Mouse (Mus musculus) liver, adult 10 weeks (tissue): ENCODE data around the gene Osmr. TPM values are rescaled to one million over a fixed set of nuclear protein-coding genes. Genes with fewer than 3 reads are reported as not detected.

Experiments used
- polyA plus RNA-seq: library from polyadenylated mRNA; stranded (reverse); fragments of 350-450 nt; fragmentation: Illumina TruSeq; extraction: RNeasy Lipid Tissue Mini Kit (QIAGEN cat#74804); gene quantifications from one replicate; pipeline ENCODE4 v1.2.3, GENCODE M21; 2014; ENCODE audit warnings: low read depth, low replicate concordance

Gene Osmr
- polyA plus RNA-seq: 2.4 TPM

DNA sequence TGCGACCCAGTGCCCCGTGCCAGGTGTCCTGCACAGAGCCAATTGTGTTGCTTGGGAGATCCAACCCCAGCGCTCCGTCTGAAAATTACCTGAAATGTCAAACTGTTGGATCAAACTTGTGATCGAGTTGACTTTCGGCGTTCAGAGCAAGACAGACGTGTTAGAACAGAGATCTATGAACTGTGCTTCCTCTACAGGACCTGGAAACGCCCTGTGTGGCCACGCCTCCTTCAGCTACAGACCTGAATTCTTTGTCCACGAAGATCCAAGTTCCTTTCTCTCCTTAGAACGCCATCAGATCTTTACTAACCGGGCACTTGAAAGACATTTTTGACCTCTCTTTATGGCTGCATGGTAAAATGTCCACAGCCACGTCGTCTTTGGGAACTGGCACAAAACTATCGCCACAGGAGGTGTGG is at the start of gene Osmr:
TSS of gene Osmr (minus strand) at position 369 of the 419 bp plus-strand sequence.

Other genes starting within 250 kb of the Osmr start
- 7.9 TPM for gene Rictor, start 166.6 kb downstream of the Osmr start, polyA plus RNA-seq
- gene Lifr, start 215.6 kb upstream of the Osmr start, polyA plus RNA-seq: 335 TPM